Mouse (Mus musculus) hindbrain, embryonic 11.5 days (tissue): ENCODE data around the gene Mtx1. TPM values are rescaled to one million over a fixed set of nuclear protein-coding genes. Genes with fewer than 3 reads are reported as not detected.

Experiments
- ATAC-seq: fragments of 200-750 bp; cut with Nextera tagmentation; 2 replicates; pipeline ENCODE4 v1.8.0; 2017; ENCODE audit warnings: mild to moderate bottlenecking, moderate TSS enrichment, moderate library complexity; ENCODE audit not compliant: low FRiP score
- DNase-seq: peaks from one replicate; pipeline ENCODE4 v3.0.0-alpha.2; 2015; ENCODE audit warnings: low spot score
- H3K27ac ChIP-seq: fragments of 300-500 bp; sonication (generic); 2 replicates; pipeline ENCODE4 v1.5.1; 2014; ENCODE audit warnings: mild to moderate bottlenecking, low read depth, low read length
- H3K27me3 ChIP-seq: fragments of 300-500 bp; sonication (generic); 2 replicates; pipeline ENCODE4 v1.6.1; 2014; ENCODE audit warnings: mild to moderate bottlenecking, low read length, moderate library complexity, mixed read lengths; ENCODE audit not compliant: control insufficient read depth, insufficient read depth
- H3K36me3 ChIP-seq: fragments of 300-500 bp; sonication (generic); 2 replicates; pipeline ENCODE4 v1.6.1; 2014; ENCODE audit warnings: mild to moderate bottlenecking, low read length, moderate library complexity, mixed read lengths; ENCODE audit not compliant: control insufficient read depth, insufficient read depth
- H3K4me1 ChIP-seq: fragments of 300-500 bp; sonication (generic); replicated peaks from 2 replicates; pipeline ENCODE4 v1.6.1; 2014; ENCODE audit warnings: low read length, mixed read lengths; ENCODE audit not compliant: control insufficient read depth, insufficient read depth
- H3K4me2 ChIP-seq: fragments of 300-500 bp; sonication (generic); replicated peaks from 2 replicates; pipeline ENCODE4 v1.6.1; 2014; ENCODE audit warnings: mild to moderate bottlenecking, low read depth, low read length
- H3K4me3 ChIP-seq: fragments of 300-500 bp; sonication (generic); 2 replicates; pipeline ENCODE4 v1.5.1; 2014; ENCODE audit warnings: low read depth, low read length
- H3K9ac ChIP-seq: fragments of 300-500 bp; sonication (generic); 2 replicates; pipeline ENCODE4 v1.6.1; 2014; ENCODE audit warnings: low read depth, low read length
- H3K9me3 ChIP-seq: fragments of 300-500 bp; sonication (generic); 2 replicates; pipeline ENCODE4 v1.6.1; 2016; ENCODE audit warnings: low read length; ENCODE audit not compliant: control insufficient read depth
- WGBS: fragments of 180-500 bp; shearing (Covaris S2); extraction: QIAGEN DNeasy Blood & Tissue Kit; methylation state at CpG from one replicate; pipeline ENCODE4 v1.1.7; 2014; 5-methylcytosine and 5-hydroxymethylcytosine counted together
- polyA plus RNA-seq: library from polyadenylated mRNA; unstranded; fragments of >200 nt; fragmentation: Nextera tagmentation; extraction: Ambion mirVana; gene quantifications from 2 replicates; pipeline ENCODE4 v1.2.1, GENCODE M21; 2014

The Mtx1 gene
- polyA plus RNA-seq, 1 experiment from 2014 or later: 180 TPM

- no peak overlapping the region for H3K9ac ChIP-seq
- H3K27me3 ChIP-seq: no peaks in the 10 kb centered on the region
- H3K4me3 ChIP-seq: no peak overlapping the region
- 0 out of 2 replicates have a peak, but pooled peaks cover 2% of the 10 kb centered on the region for H3K4me1 ChIP-seq
- ATAC-seq: no peak
- no peaks in the 10 kb centered on the region for H3K9me3 ChIP-seq
- no peak overlapping the region for H3K4me2 ChIP-seq
- H3K36me3 ChIP-seq: no peaks in the 10 kb centered on the region
- 82% methylated on average over 1 of the region's 1 CpGs for WGBS
- no peak overlapping the region for H3K27ac ChIP-seq
- DNase-seq: no peak
These were observed 33.5 kb downstream of the Mtx1 start for GRCm38 (mm10) chr3:89193351-89193750.

DNA sequence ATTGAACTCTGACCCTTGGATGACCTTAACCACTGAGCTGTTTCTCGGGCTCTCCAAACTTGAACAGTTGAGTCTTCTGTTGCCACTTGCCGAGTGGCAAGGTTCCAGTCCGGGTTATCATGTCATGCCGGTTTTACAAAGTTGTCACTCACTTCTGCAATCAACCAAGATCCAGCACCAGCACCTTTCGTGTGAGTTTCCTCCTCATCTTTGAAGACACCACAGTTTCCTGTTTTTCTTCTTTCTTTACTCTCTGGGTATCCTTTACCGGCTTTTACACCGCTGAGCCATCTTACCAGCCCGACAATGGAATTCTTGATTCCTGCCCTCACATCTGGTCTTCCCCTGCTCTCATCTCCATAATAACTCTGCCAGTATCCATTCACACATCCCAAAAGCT is 36.5 kb downstream of the Mtx1 start:
- Histone ChIP-seq H3K4me3 (no peak overlapping the region), H3K4me1 (no peaks in the 10 kb centered on the region), H3K9ac (no peak overlapping the region), H3K4me2 (no peak overlapping the region), H3K27ac (no peak overlapping the region), H3K9me3 (no peaks in the 10 kb centered on the region), H3K27me3 (no peaks in the 10 kb centered on the region), H3K36me3 (no peaks in the 10 kb centered on the region)
- 89% methylated on average over 8 of the region's 8 CpGs for WGBS
- no peak for DNase-seq
- ATAC-seq: no peak

DNA sequence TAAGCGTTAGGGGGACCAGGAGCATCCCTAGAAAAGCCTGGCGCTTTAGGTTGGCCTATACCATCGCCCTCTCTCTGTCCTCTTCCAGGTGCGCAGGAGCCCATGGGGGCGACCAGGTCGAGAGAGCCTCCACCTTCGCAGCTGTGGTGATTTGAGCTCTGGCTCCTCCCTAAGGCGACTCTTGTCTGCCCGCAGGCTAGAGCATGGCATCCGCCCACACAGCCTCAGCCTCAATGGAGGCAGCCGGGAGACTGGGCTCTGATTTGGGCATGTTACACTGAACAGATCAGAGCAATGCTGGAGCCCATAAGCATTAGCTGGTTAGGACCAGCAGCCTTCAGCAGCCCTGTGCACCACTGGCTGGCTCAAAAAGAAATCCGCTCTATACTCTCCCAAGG is 38.4 kb downstream of the Mtx1 start:
- Histone ChIP-seq H3K27ac (no peak overlapping the region), H3K9me3 (no peaks in the 10 kb centered on the region), H3K27me3 (no peaks in the 10 kb centered on the region), H3K9ac (no peak overlapping the region), H3K4me2 (no peak overlapping the region), H3K4me3 (no peak overlapping the region), H3K36me3 (no peaks in the 10 kb centered on the region), H3K4me1 (peaks cover 7% of the 10 kb centered on the region)
- DNase-seq: no peak
- WGBS: 64% methylated on average over 12 of the region's 12 CpGs
- no peak for ATAC-seq

DNA sequence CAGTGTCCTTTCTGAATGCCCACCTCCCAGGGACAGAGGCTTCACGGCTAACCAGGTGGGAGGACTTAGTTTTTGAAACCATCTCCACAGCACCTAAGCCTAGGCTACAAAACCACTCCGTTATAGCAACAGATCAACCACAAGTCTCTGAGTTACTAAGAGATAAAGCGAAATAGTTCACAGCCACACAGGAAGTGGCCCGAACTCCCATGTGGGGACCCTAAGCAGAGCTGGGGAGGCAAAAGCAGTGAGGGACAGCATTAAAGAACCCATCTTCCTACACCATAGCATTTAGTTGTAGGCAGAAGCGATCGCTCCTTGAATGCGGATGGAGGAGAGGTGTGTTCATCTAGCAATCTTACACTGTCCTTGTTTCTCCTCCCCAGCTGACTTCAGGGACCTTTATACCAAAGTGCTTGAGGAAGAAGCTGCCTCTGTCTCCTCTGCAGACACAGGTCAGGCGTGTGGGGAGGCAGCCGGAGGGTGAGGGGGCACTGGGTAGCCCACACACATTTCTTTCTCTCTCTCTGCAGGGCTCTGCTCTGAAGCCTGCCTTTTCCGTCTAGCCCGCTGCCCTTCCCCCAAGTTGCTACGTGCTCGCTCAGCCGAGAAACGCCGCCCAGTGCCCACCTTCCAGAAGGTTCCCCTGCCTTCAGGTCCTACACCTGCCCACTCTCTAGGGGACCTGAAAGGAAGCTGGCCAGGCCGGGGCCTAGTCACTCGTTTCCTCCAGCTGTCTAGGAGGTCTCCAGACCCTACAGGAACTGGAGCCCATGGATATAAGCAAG is 39.0 kb downstream of the Mtx1 start:
- Histone ChIP-seq H3K9ac (no peak overlapping the region), H3K4me1 (peaks cover 8% of the 10 kb centered on the region), H3K36me3 (no peaks in the 10 kb centered on the region), H3K4me2 (no peak overlapping the region), H3K27me3 (no peaks in the 10 kb centered on the region), H3K9me3 (no peaks in the 10 kb centered on the region), H3K4me3 (no peak overlapping the region), H3K27ac (no peak overlapping the region)
- ATAC-seq (no peak), DNase-seq (no peak)
- 61% methylated on average over 18 of the region's 18 CpGs for WGBS

DNA sequence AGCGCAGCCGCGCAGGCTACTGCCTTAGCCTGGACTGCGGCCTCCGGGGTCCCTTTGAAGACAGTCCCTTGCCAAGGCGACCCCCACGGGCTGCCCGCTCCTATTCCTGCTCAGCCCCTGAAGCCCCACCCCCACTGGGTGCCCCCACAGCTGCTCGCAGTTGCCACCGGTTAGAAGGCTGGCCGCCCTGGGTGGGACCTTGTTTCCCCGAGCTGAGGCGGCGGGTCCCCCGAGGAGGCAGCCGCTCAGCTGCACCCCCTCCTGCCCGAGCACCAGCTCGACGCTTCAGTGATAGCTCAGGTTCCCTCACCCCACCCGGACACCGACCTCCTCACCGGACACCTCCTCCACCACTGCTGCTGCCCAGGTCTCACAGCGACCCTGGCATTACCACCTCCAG is 39.7 kb downstream of the Mtx1 start:
- no peak for ATAC-seq
- H3K4me1 ChIP-seq: peaks cover 11% of the 10 kb centered on the region

GRCm38 (mm10) chr3:89183959-89184315 is 43.0 kb downstream of the Mtx1 start:
- peak overlapping the region; percentile 89 for H3K4me2 ChIP-seq
- H3K27me3 ChIP-seq: no peaks in the 10 kb centered on the region
- peaks cover 11% of the 10 kb centered on the region for H3K4me1 ChIP-seq
- H3K9me3 ChIP-seq: no peaks in the 10 kb centered on the region
- no peak for ATAC-seq
- H3K9ac ChIP-seq: peak overlapping the region; percentile 80
- H3K4me3 ChIP-seq: peak overlapping the region; percentile 52
- no peak overlapping the region for H3K27ac ChIP-seq
- DNase-seq: no peak
- WGBS: 84% methylated on average over 6 of the region's 6 CpGs
- H3K36me3 ChIP-seq: peaks cover 12% of the 10 kb centered on the region; the same call in 1 of the 2 replicates

More for the DNA sequence above, 39.7 kb downstream of the Mtx1 start:
- Histone ChIP-seq H3K9ac (no peak overlapping the region), H3K27ac (no peak overlapping the region), H3K9me3 (no peaks in the 10 kb centered on the region), H3K27me3 (no peaks in the 10 kb centered on the region), H3K36me3 (no peaks in the 10 kb centered on the region), H3K4me2 (no peak overlapping the region), H3K4me3 (no peak overlapping the region)
- 43% methylated on average over 23 of the region's 23 CpGs for WGBS
- DNase-seq: no peak

DNA sequence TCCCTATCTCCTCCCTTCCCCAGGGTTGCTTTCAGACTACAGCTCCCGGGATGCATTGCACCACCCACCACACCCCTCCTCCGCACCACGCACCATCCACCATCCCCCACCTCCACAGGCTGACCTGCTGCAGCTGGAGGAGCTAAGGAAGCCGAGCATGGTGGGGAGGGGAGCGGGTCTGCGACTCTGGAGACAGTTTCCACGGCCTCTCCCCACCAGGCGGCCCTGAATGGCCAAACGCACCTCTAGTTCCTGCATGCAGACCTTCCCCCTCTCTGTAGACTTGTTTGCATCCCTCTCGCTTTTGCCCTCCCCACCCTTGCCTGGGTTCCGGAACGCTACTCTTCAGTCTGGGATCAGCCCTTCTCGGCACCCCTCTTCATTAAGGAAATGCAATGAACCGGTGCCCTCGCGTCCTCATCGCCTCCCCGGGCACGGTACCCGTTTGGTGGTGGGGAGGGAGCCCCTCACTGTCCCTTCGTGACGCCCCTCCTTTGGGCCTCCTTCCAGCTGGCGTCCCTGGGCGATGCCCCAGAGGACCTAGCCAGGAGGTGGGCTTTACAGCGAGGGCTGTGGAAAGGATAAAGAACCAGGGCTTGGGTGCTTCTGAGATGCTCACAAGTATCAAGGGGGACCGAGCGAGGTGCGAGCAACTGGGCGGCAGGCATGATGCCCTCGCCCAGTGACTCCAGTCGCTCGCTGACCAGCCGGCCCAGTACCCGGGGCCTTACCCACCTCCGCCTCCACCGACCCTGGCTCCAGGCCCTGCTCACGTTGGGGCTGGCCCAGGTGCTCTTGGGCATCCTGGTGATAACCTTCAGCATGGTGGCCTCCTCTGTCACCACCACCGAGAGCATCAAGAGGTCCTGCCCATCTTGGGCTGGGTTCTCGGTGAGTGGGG is 43.6 kb downstream of the Mtx1 start, which contains the start of gene Fam189b:
Gene Fam189b, plus strand, starts transcription at position 86 of the 901 bp plus-strand sequence.
- DNase-seq: peak; percentile 88
- peaks cover 12% of the 10 kb centered on the region; the same call in 1 of the 2 replicates for H3K36me3 ChIP-seq
- H3K9me3 ChIP-seq: no peaks in the 10 kb centered on the region
- H3K4me1 ChIP-seq: peaks cover 15% of the 10 kb centered on the region
- peak within 1 kb of the TSS; percentile 89 for H3K4me2 ChIP-seq
- H3K27me3 ChIP-seq: no peaks in the 10 kb centered on the region
- WGBS: 5% methylated on average over 39 of the region's 39 CpGs
- H3K9ac ChIP-seq: peak within 1 kb of the TSS; percentile 80
- peak; percentile 93 for ATAC-seq
- peak within 1 kb of the TSS; percentile 52 for H3K4me3 ChIP-seq
- peak within 1 kb of the TSS; percentile 74 for H3K27ac ChIP-seq

GRCm38 (mm10) chr3:89182531-89183057 is 44.3 kb downstream of the Mtx1 start:
- H3K9me3 ChIP-seq: no peaks in the 10 kb centered on the region
- peak overlapping the region; percentile 52; the same call in 1 of the 2 replicates for H3K4me3 ChIP-seq
- no peak overlapping the region for H3K4me2 ChIP-seq
- H3K27ac ChIP-seq: no peak overlapping the region; the same call in 1 of the 2 replicates
- no peak for DNase-seq
- H3K27me3 ChIP-seq: no peaks in the 10 kb centered on the region
- ATAC-seq: no peak; the same call in 1 of the 2 replicates
- WGBS: 52% methylated on average over 7 of the region's 7 CpGs
- peaks cover 12% of the 10 kb centered on the region; the same call in 1 of the 2 replicates for H3K36me3 ChIP-seq
- no peak overlapping the region for H3K9ac ChIP-seq
- peaks cover 17% of the 10 kb centered on the region for H3K4me1 ChIP-seq
